Mouse (Mus musculus): ENCODE results near the gene Col23a1. TPM values are rescaled to one million over a fixed set of nuclear protein-coding genes. Genes with fewer than 3 reads are reported as not detected.
"Not testable (repeated sequence)": the region's sequence is repeated elsewhere in the genome, so short reads cannot be mapped to it uniquely, and the experiment has no call there.

The Col23a1 gene
- polyA plus RNA-seq, 1 experiment from 2014 or later: 4.0 TPM

DNA sequence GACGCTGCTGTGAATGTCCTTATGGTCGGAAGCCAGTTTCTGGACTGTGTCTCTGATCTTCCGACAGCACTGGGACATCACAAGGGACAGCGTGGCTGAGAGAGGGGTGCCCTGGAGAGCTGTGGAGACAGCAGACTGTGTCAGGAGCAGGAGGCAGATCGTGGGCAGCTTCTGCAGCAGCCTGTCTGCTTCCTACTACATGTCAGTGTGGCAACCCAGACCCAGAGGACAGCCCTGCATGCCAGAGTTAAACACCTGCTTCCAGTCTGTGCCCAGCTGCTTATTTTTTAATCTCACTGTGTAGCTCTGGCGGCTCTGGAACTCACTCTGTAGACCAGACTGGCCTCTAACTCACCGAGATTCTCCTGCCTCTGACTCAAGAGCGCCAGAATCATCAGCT is 338.2 kb downstream of the Col23a1 start:
- Histone ChIP-seq H3K36me3 (ENCODE audit: control insufficient read depth, insufficient read depth) (peaks cover 40% of the 10 kb centered on the region), H3K27ac (ENCODE audit: low read length) (no peak overlapping the region), H3K4me2 (ENCODE audit: low read depth, low read length) (no peak overlapping the region), H3K9me3 (replicated peaks; ENCODE audit: control insufficient read depth, low read length) (no peaks in the 10 kb centered on the region), H3K9ac (ENCODE audit: low read length) (no peak overlapping the region), H3K4me1 (ENCODE audit: control insufficient read depth, insufficient read depth, low read length) (peaks cover 6% of the 10 kb centered on the region; the same call in 1 of the 2 replicates), H3K27me3 (ENCODE audit: control insufficient read depth, insufficient read depth, low read length) (no peaks in the 10 kb centered on the region), H3K4me3 (ENCODE audit: low read length) (no peak overlapping the region)
- no peak for ATAC-seq (replicated peaks; ENCODE audit: extremely low read depth, insufficient read depth, low FRiP score)
- WGBS: 80% methylated on average over 8 of the region's 8 CpGs

GRCm38 (mm10) chr11:51629651-51630314 is 340.1 kb downstream of the Col23a1 start:
- H3K4me1 ChIP-seq (ENCODE audit: control insufficient read depth, insufficient read depth, low read length): peaks cover 10% of the 10 kb centered on the region
- H3K36me3 ChIP-seq (ENCODE audit: control insufficient read depth, insufficient read depth): peaks cover 22% of the 10 kb centered on the region; the same call in 1 of the 2 replicates
- H3K9me3 ChIP-seq (replicated peaks; ENCODE audit: control insufficient read depth, low read length): no peaks in the 10 kb centered on the region
- H3K4me3 ChIP-seq (ENCODE audit: low read length): no peak overlapping the region
- H3K4me2 ChIP-seq (ENCODE audit: low read depth, low read length): no peak overlapping the region
- no peak overlapping the region for H3K27ac ChIP-seq (ENCODE audit: low read length)
- 73% methylated on average over 15 of the region's 15 CpGs for WGBS
- no peak for ATAC-seq (replicated peaks; ENCODE audit: extremely low read depth, insufficient read depth, low FRiP score)
- H3K9ac ChIP-seq (ENCODE audit: low read length): no peak overlapping the region
- H3K27me3 ChIP-seq (ENCODE audit: control insufficient read depth, insufficient read depth, low read length): no peaks in the 10 kb centered on the region

- ATAC-seq (replicated peaks; ENCODE audit: extremely low read depth, insufficient read depth, low FRiP score): no peak
- Histone ChIP-seq H3K27ac (ENCODE audit: low read length) (0 out of 2 replicates have a peak overlapping the region, but pooled peaks have one; percentile 5), H3K4me3 (ENCODE audit: low read length) (no peak overlapping the region), H3K9ac (ENCODE audit: low read length) (no peak overlapping the region), H3K4me1 (ENCODE audit: control insufficient read depth, insufficient read depth, low read length) (peaks cover 18% of the 10 kb centered on the region), H3K27me3 (ENCODE audit: control insufficient read depth, insufficient read depth, low read length) (no peaks in the 10 kb centered on the region), H3K4me2 (ENCODE audit: low read depth, low read length) (no peak overlapping the region), H3K9me3 (replicated peaks; ENCODE audit: control insufficient read depth, low read length) (no peaks in the 10 kb centered on the region), H3K36me3 (ENCODE audit: control insufficient read depth, insufficient read depth) (peaks cover 6% of the 10 kb centered on the region; the same call in 1 of the 2 replicates)
- 79% methylated on average over 6 of the region's 6 CpGs for WGBS
Measured at GRCm38 (mm10) chr11:51632130-51632753, 342.5 kb downstream of the Col23a1 start.

DNA sequence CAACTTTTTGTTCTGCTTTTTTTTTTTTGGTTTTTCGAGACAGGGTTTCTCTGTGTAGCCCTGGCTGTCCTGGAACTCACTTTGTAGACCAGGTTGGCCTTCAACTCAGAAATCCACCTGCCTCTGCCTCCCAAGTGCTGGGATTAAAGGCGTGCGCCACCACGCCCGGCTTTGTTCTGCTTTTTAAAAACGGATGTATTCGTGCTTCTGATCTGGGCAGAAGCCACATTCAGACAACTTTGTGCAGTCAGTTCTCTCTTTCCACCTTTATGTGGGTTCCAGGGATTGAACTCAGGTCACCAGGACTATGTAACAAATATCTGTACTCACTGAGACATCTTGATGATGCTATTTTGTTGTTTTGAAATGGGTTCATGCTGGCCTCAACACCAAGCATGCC is 343.5 kb downstream of the Col23a1 start:
- H3K4me1 ChIP-seq (ENCODE audit: control insufficient read depth, insufficient read depth, low read length): peaks cover 18% of the 10 kb centered on the region
- H3K4me2 ChIP-seq (ENCODE audit: low read depth, low read length); H3K9me3 ChIP-seq (replicated peaks; ENCODE audit: control insufficient read depth, low read length); ATAC-seq (replicated peaks; ENCODE audit: extremely low read depth, insufficient read depth, low FRiP score); H3K4me3 ChIP-seq (ENCODE audit: low read length); H3K9ac ChIP-seq (ENCODE audit: low read length); H3K36me3 ChIP-seq (ENCODE audit: control insufficient read depth, insufficient read depth); H3K27me3 ChIP-seq (ENCODE audit: control insufficient read depth, insufficient read depth, low read length); H3K27ac ChIP-seq (ENCODE audit: low read length): not testable (repeated sequence)
- WGBS: 91% methylated on average over 7 of the region's 7 CpGs

Other genes with a start within 250 kb of the Col23a1 start
- not detected in 2 replicates for gene Olfr1375, start 241.8 kb upstream of the Col23a1 start, polyA plus RNA-seq (2015; fragmentation: Nextera tagmentation; extraction: Ambion mirVana)
- 5.4 and 5.7 TPM in 2 replicates for gene Zfp354a, start 230.7 kb upstream of the Col23a1 start, polyA plus RNA-seq (2015; fragmentation: Nextera tagmentation; extraction: Ambion mirVana)
- not detected in 2 replicates for gene Gm12569, start 69.4 kb upstream of the Col23a1 start, polyA plus RNA-seq (2015; fragmentation: Nextera tagmentation; extraction: Ambion mirVana)
- 73.6 and 82.3 TPM in 2 replicates for gene Clk4, start 28.2 kb upstream of the Col23a1 start, polyA plus RNA-seq (2015; fragmentation: Nextera tagmentation; extraction: Ambion mirVana)
- gene BC049762, start 26.9 kb upstream of the Col23a1 start, polyA plus RNA-seq (2015; fragmentation: Nextera tagmentation; extraction: Ambion mirVana): 0.21 and 0.35 TPM in 2 replicates